Mouse (Mus musculus) testis, adult 2 months (tissue): ENCODE measurements around the gene Med6.

Experiments
- CTCF ChIP-seq: fragments of 200-500 bp; IDR thresholded peaks from 2 replicates; pipeline ENCODE4 v1.5.1; 2012; ENCODE audit warnings: low read depth, mild to moderate bottlenecking, inconsistent platforms, low read length, moderate library complexity; ENCODE audit not compliant: control insufficient read depth, insufficient read depth, insufficient replicate concordance
- POLR2A ChIP-seq: fragments of 200-500 bp; IDR thresholded peaks from 2 replicates; pipeline ENCODE4 v1.6.1; 2012; ENCODE audit warnings: low read depth, mild to moderate bottlenecking, inconsistent platforms, low read length, moderate library complexity; ENCODE audit not compliant: control insufficient read depth

DNA sequence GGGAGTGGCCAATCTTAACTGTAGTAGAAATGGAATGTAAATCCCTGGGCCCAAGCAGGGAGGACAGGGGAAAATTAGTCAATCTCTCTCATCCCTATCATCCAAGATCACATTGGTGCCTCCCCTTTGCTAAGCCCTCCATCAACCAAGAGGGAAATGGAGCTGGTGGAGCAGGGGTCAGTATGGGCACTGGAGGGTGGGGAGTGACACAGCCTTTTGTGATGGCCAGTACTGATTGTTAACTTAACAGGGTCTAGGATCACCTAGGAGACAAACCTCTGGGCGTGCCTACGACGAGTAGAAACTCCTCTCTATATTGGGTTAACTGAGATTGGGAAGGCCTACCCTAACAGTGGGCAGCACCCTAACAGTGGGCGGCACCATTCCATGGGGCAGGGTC lies 28.6 kb upstream of the Med6 start:
- TF ChIP-seq POLR2A, result no peak
- no peak for TF ChIP-seq CTCF
